Mouse (Mus musculus): ENCODE measurements around the gene Clk1. TPM values are rescaled to one million over a fixed set of nuclear protein-coding genes. Genes with fewer than 3 reads are reported as not detected.
A peak's percentile ranks its signal among the peaks of the same experiment; 100 is the strongest.
"Not testable (repeated sequence)": the region's sequence is repeated elsewhere in the genome, so short reads cannot be mapped to it uniquely, and the experiment has no call there.

The Clk1 gene
- polyA plus RNA-seq, 1 experiment from 2014 or later, result 123 TPM

DNA sequence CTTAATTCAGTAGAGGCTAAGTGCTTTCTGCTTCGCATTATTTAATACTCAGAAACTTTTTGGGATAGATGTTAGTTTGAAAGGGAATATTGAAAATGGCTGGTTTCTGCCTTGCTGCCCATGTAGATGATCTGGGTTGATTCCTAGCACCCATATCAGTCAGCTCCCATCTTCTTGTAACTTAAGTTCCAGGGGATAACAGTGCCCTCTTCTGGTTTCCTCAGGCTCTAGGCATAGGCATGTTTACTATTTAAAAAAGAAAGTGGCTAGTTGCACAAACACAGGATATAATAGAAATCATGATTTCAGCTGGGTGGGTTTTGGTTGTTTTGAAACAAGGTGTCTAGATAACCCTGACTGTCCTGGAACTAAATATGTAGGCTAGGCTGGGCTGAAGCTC lies 27.7 kb downstream of the Clk1 start:
- Histone ChIP-seq H3K27me3 (ENCODE audit: low read depth, poor library complexity, severe bottlenecking) (no peaks in the 10 kb centered on the region), H3K9me3 (replicated peaks) (no peaks in the 10 kb centered on the region), H3K4me1 (peaks cover 19% of the 10 kb centered on the region), H3K4me3 (no peak overlapping the region), H3K27ac (replicated peaks) (no peak overlapping the region), H3K36me3 (peaks cover 67% of the 10 kb centered on the region)
- DNase-seq (ENCODE audit: low spot score), result no peak
- WGBS, result 97% methylated on average over 1 of the region's 1 CpGs

GRCm38 (mm10) chr1:58395341-58395740 lies 28.5 kb downstream of the Clk1 start:
- Histone ChIP-seq H3K4me1 (peaks cover 19% of the 10 kb centered on the region), H3K9me3 (replicated peaks) (no peaks in the 10 kb centered on the region), H3K4me3 (no peak overlapping the region), H3K27me3 (ENCODE audit: low read depth, poor library complexity, severe bottlenecking) (no peaks in the 10 kb centered on the region), H3K36me3 (peaks cover 59% of the 10 kb centered on the region), H3K27ac (replicated peaks) (no peak overlapping the region)
- 99% methylated on average over 3 of the region's 3 CpGs for WGBS
- DNase-seq (ENCODE audit: low spot score), result no peak

- 1% methylated on average over 82 of the region's 90 CpGs for WGBS
Observed at GRCm38 (mm10) chr1:58393284-58394195, 30.3 kb downstream of the Clk1 start.

GRCm38 (mm10) chr1:58392652-58393283 lies 31.1 kb downstream of the Clk1 start, which contains the start of gene Bzw1:
TSS of gene Bzw1 (plus strand) at chr1:58392898.
- peak within 1 kb of the TSS; percentile 99 for H3K27ac ChIP-seq (replicated peaks)
- peaks cover 19% of the 10 kb centered on the region for H3K4me1 ChIP-seq
- no peaks in the 10 kb centered on the region for H3K9me3 ChIP-seq (replicated peaks)
- H3K36me3 ChIP-seq, result peaks cover 39% of the 10 kb centered on the region
- no peaks in the 10 kb centered on the region for H3K27me3 ChIP-seq (ENCODE audit: low read depth, poor library complexity, severe bottlenecking)
- WGBS, result under 1% methylated on average over 58 of the region's 61 CpGs
- peak within 1 kb of the TSS; percentile 95 for H3K4me3 ChIP-seq
- peak; percentile 95 for DNase-seq (ENCODE audit: low spot score)

More at GRCm38 (mm10) chr1:58393284-58394195, 30.3 kb downstream of the Clk1 start:
- Histone ChIP-seq H3K9me3 (replicated peaks) (no peaks in the 10 kb centered on the region), H3K27ac (replicated peaks) (peak overlapping the region; percentile 99), H3K36me3 (peaks cover 47% of the 10 kb centered on the region), H3K4me3 (peak overlapping the region; percentile 95), H3K27me3 (ENCODE audit: low read depth, poor library complexity, severe bottlenecking) (no peaks in the 10 kb centered on the region), H3K4me1 (peaks cover 19% of the 10 kb centered on the region)
- peak; percentile 59 for DNase-seq (ENCODE audit: low spot score)

- H3K27ac ChIP-seq (replicated peaks), result peak overlapping the region; percentile 99
- peaks cover 34% of the 10 kb centered on the region for H3K36me3 ChIP-seq
- peaks cover 19% of the 10 kb centered on the region for H3K4me1 ChIP-seq
- no peaks in the 10 kb centered on the region for H3K9me3 ChIP-seq (replicated peaks)
- H3K4me3 ChIP-seq, result peak overlapping the region; percentile 95
- WGBS, result under 1% methylated on average over 16 of the region's 16 CpGs
- H3K27me3 ChIP-seq (ENCODE audit: low read depth, poor library complexity, severe bottlenecking), result no peaks in the 10 kb centered on the region
- peak; percentile 57 for DNase-seq (ENCODE audit: low spot score)
Observed at GRCm38 (mm10) chr1:58392268-58392651, 31.6 kb downstream of the Clk1 start.

GRCm38 (mm10) chr1:58391421-58392267 lies 32.2 kb downstream of the Clk1 start:
- H3K27ac ChIP-seq (replicated peaks), result peak overlapping the region; percentile 99
- peak; percentile 21 for DNase-seq (ENCODE audit: low spot score)
- no peaks in the 10 kb centered on the region for H3K27me3 ChIP-seq (ENCODE audit: low read depth, poor library complexity, severe bottlenecking)
- H3K4me1 ChIP-seq, result peaks cover 19% of the 10 kb centered on the region
- peaks cover 31% of the 10 kb centered on the region for H3K36me3 ChIP-seq
- H3K4me3 ChIP-seq, result peak overlapping the region; percentile 95
- no peaks in the 10 kb centered on the region for H3K9me3 ChIP-seq (replicated peaks)
- 47% methylated on average over 19 of the region's 19 CpGs for WGBS

DNA sequence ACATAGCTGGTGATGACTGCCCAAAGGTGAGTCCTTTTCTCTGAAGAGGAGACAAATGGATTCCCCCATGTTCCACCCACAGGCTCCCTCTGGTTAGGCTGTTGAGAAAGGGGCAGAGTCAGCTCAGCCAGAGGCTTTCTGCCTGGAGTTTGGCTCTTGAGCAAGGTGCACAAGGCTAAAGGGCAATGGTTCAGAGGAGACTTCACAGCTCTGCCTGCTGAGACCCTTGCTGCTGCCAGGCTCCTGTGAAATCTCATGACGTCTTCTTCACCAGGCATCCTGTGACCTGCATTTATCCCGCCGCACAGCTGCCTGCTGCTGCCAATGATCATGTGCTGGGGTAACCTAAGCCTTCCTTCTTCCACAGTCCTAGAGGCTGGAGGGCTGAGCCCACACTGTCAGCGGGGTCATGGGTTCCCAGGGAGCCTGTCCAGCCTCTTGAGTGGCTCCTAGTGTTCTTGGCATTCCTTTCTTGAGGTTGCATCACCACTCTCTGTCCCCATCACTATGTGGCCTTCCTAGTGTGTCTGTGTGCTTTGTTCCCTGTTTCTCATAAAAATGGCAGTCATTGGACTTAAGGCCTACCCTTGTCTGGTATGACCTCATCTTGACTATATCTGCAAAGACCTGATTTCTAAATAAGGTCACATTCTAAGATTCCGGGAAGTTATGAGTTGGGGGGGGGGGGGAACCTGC lies 41.1 kb downstream of the Clk1 start:
- H3K27me3 ChIP-seq (ENCODE audit: low read depth, poor library complexity, severe bottlenecking), result no peaks in the 10 kb centered on the region
- H3K27ac ChIP-seq (replicated peaks), result no peak overlapping the region
- H3K36me3 ChIP-seq, result 0 out of 2 replicates have a peak, but pooled peaks cover 5% of the 10 kb centered on the region
- no peaks in the 10 kb centered on the region for H3K9me3 ChIP-seq (replicated peaks)
- H3K4me1 ChIP-seq, result no peaks in the 10 kb centered on the region
- DNase-seq (ENCODE audit: low spot score), result no peak
- WGBS, result 80% methylated on average over 5 of the region's 5 CpGs
- no peak overlapping the region for H3K4me3 ChIP-seq

GRCm38 (mm10) chr1:58375574-58376147 lies 48.2 kb downstream of the Clk1 start:
- 85% methylated on average over 3 of the region's 3 CpGs for WGBS
- Histone ChIP-seq H3K9me3 (replicated peaks) (no peaks in the 10 kb centered on the region), H3K27ac (replicated peaks) (no peak overlapping the region), H3K4me3 (no peak overlapping the region), H3K36me3 (no peaks in the 10 kb centered on the region), H3K27me3 (ENCODE audit: low read depth, poor library complexity, severe bottlenecking) (no peaks in the 10 kb centered on the region), H3K4me1 (no peaks in the 10 kb centered on the region)
- no peak for DNase-seq (ENCODE audit: low spot score)

- not testable (repeated sequence) for DNase-seq (ENCODE audit: low spot score); H3K4me3 ChIP-seq; H3K27ac ChIP-seq (replicated peaks); H3K36me3 ChIP-seq; H3K9me3 ChIP-seq (replicated peaks); H3K27me3 ChIP-seq (ENCODE audit: low read depth, poor library complexity, severe bottlenecking); H3K4me1 ChIP-seq
- 86% methylated on average over 2 of the region's 2 CpGs for WGBS
Observed at GRCm38 (mm10) chr1:58374266-58374665, 49.6 kb downstream of the Clk1 start.

DNA sequence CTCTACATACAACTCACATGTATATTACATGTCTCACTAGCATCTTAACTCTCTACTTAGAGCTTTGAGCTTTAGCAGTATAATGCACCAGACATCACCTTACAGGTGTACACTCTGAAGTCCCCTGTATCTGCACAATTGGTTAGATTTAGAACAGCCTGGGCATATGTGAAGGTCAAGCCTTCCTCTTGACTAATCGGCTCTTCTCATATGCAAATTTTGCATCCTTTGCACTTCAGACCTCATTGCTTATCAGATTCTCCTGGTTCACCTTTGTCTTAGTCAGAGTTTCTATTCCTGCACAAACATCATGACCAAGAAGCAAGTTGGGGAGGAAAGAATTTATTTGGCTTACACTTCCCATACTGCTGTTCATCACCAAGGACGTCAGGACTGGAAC lies 54.1 kb downstream of the Clk1 start:
- H3K27me3 ChIP-seq (ENCODE audit: low read depth, poor library complexity, severe bottlenecking), result no peaks in the 10 kb centered on the region
- H3K27ac ChIP-seq (replicated peaks), result no peak overlapping the region
- WGBS, result 80% methylated on average over 2 of the region's 2 CpGs
- DNase-seq (ENCODE audit: low spot score), result no peak
- no peak overlapping the region for H3K4me3 ChIP-seq
- H3K36me3 ChIP-seq, result no peaks in the 10 kb centered on the region
- H3K9me3 ChIP-seq (replicated peaks), result peaks cover under 1% of the 10 kb centered on the region; the same call in 1 of the 2 replicates
- H3K4me1 ChIP-seq, result no peaks in the 10 kb centered on the region

- Histone ChIP-seq H3K27ac (replicated peaks) (no peak overlapping the region), H3K36me3 (no peaks in the 10 kb centered on the region), H3K4me1 (peaks cover 3% of the 10 kb centered on the region; the same call in 1 of the 2 replicates), H3K4me3 (no peak overlapping the region), H3K27me3 (ENCODE audit: low read depth, poor library complexity, severe bottlenecking) (no peaks in the 10 kb centered on the region), H3K9me3 (replicated peaks) (peaks cover 8% of the 10 kb centered on the region)
- DNase-seq (ENCODE audit: low spot score), result no peak
- 90% methylated on average over 12 of the region's 12 CpGs for WGBS
Observed at GRCm38 (mm10) chr1:58366737-58367471, 57.0 kb downstream of the Clk1 start.
